Mouse (Mus musculus): ENCODE results near the gene Desi1.

DNA sequence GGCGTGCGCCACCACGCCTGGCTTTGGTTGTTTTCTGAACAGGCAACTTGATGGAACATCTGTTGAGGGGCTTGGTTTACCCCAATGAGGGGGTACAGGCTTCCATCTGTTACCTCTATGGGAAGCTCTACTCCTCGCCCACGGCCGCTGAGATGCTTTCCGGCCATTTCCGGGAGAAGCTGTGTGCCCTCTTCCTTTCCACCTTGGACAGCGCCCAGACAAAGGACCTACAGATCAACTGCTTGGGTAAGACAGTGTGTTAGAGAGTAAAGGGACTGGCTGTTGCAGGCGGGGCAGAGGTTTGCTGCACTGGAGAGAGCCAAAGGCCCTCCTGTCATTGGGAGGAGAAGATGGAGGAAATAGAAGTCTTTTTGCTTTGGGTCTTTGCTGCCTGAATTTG is 46.2 kb upstream of the Desi1 start:
- TF ChIP-seq CTCF (IDR thresholded peaks at IDR 0.05; ENCODE audit: borderline replicate concordance, insufficient read depth, low read length) (no peak), POLR2A (IDR thresholded peaks at IDR 0.05; ENCODE audit: low read depth, low read length) (no peak)
